Mouse (Mus musculus) brown adipose tissue, adult 24 weeks (tissue): ENCODE data around the gene Rpl29. TPM values are rescaled to one million over a fixed set of nuclear protein-coding genes. Genes with fewer than 3 reads are reported as not detected.

Experiments used
- polyA plus RNA-seq: library from polyadenylated mRNA; stranded (reverse); fragments of >200 nt; gene quantifications from 2 replicates; pipeline ENCODE4 v1.2.4, GENCODE M21; 2012; ENCODE audit not compliant: missing spikeins, insufficient read depth, insufficient read length

The Rpl29 gene
- polyA plus RNA-seq, 1 experiment = 152 TPM

Other genes with a start within 250 kb of the Rpl29 start
- gene Ppm1m, start 229.7 kb upstream of the Rpl29 start, polyA plus RNA-seq = 104 and 137 TPM in 2 replicates
- 13.6 and 19.5 TPM in 2 replicates for gene Twf2, start 226.3 kb upstream of the Rpl29 start, polyA plus RNA-seq
- 0.48 and 0.88 TPM in 2 replicates for gene Tlr9, start 206.9 kb upstream of the Rpl29 start, polyA plus RNA-seq
- gene Alas1, start 180.8 kb upstream of the Rpl29 start, polyA plus RNA-seq = 452 and 504 TPM in 2 replicates
- gene Poc1a, start 148.4 kb upstream of the Rpl29 start, polyA plus RNA-seq = 9.4 and 12.7 TPM in 2 replicates
- gene Dusp7, start 60.8 kb upstream of the Rpl29 start, polyA plus RNA-seq = 17.5 and 21.8 TPM in 2 replicates
- 3.6 and 6.1 TPM in 2 replicates for gene Acy1, start 8.9 kb downstream of the Rpl29 start, polyA plus RNA-seq
- gene Abhd14b, start 18.0 kb downstream of the Rpl29 start, polyA plus RNA-seq = 21.5 and 26.4 TPM in 2 replicates
- gene Abhd14a, start 18.2 kb downstream of the Rpl29 start, polyA plus RNA-seq = 12.8 and 12.9 TPM in 2 replicates
- 12.8 and 14.5 TPM in 2 replicates for gene Pcbp4, start 23.8 kb downstream of the Rpl29 start, polyA plus RNA-seq
- not detected in 2 replicates for gene Gpr62, start 36.5 kb downstream of the Rpl29 start, polyA plus RNA-seq
- 15.1 and 15.9 TPM in 2 replicates for gene Rrp9, start 46.5 kb downstream of the Rpl29 start, polyA plus RNA-seq
- 45.8 and 46.8 TPM in 2 replicates for gene Parp3, start 47.5 kb downstream of the Rpl29 start, polyA plus RNA-seq
- gene Iqcf1, start 70.5 kb downstream of the Rpl29 start, polyA plus RNA-seq = not detected in 2 replicates
- not detected in 2 replicates for gene Iqcf5, start 85.1 kb downstream of the Rpl29 start, polyA plus RNA-seq
- gene Iqcf3, start 132.2 kb downstream of the Rpl29 start, polyA plus RNA-seq = not detected in 2 replicates
- not detected in 2 replicates for gene Iqcf4, start 141.5 kb downstream of the Rpl29 start, polyA plus RNA-seq
- gene Iqcf6, start 197.1 kb downstream of the Rpl29 start, polyA plus RNA-seq = not detected in 2 replicates
- gene Grm2, start 226.6 kb downstream of the Rpl29 start, polyA plus RNA-seq = not detected in 2 replicates